Mouse (Mus musculus): ENCODE data around the gene Jaml. TPM values are rescaled to one million over a fixed set of nuclear protein-coding genes. Genes with fewer than 3 reads are reported as not detected.

Gene Jaml
- polyA plus RNA-seq, 1 experiment: not detected

- TF ChIP-seq POLR2A (IDR thresholded peaks at IDR 0.05; ENCODE audit: low read depth, low read length): no peak
- TF ChIP-seq CTCF (IDR thresholded peaks at IDR 0.05; ENCODE audit: borderline replicate concordance, insufficient read depth, low read length): no peak
- Histone ChIP-seq H3K4me3 (ENCODE audit: insufficient read depth, low read length) (no peak overlapping the region), H3K27ac (ENCODE audit: insufficient read depth, low read length) (no peak overlapping the region), H3K4me1 (ENCODE audit: control insufficient read depth, insufficient read depth, low read length) (no peaks in the 10 kb centered on the region)
Observed at GRCm38 (mm10) chr9:45095149-45095937, 16.4 kb downstream of the Jaml start.

GRCm38 (mm10) chr9:45097877-45098276 is 18.9 kb downstream of the Jaml start:
- H3K27ac ChIP-seq (ENCODE audit: insufficient read depth, low read length): no peak overlapping the region
- no peaks in the 10 kb centered on the region for H3K4me1 ChIP-seq (ENCODE audit: control insufficient read depth, insufficient read depth, low read length)
- no peak for TF ChIP-seq POLR2A (IDR thresholded peaks at IDR 0.05; ENCODE audit: low read depth, low read length)
- H3K4me3 ChIP-seq (ENCODE audit: insufficient read depth, low read length): no peak overlapping the region

GRCm38 (mm10) chr9:45098426-45098825 is 19.4 kb downstream of the Jaml start:
- TF ChIP-seq CTCF (IDR thresholded peaks at IDR 0.05; ENCODE audit: borderline replicate concordance, insufficient read depth, low read length) (no peak), POLR2A (IDR thresholded peaks at IDR 0.05; ENCODE audit: low read depth, low read length) (no peak)
- Histone ChIP-seq H3K4me1 (ENCODE audit: control insufficient read depth, insufficient read depth, low read length) (no peaks in the 10 kb centered on the region), H3K4me3 (ENCODE audit: insufficient read depth, low read length) (no peak overlapping the region), H3K27ac (ENCODE audit: insufficient read depth, low read length) (no peak overlapping the region)

GRCm38 (mm10) chr9:45102528-45102927 is 23.5 kb downstream of the Jaml start:
- H3K4me1 ChIP-seq (ENCODE audit: control insufficient read depth, insufficient read depth, low read length): no peaks in the 10 kb centered on the region
- TF ChIP-seq POLR2A (IDR thresholded peaks at IDR 0.05; ENCODE audit: low read depth, low read length): no peak
- TF ChIP-seq CTCF (IDR thresholded peaks at IDR 0.05; ENCODE audit: borderline replicate concordance, insufficient read depth, low read length): no peak
- H3K4me3 ChIP-seq (ENCODE audit: insufficient read depth, low read length): no peak overlapping the region
- no peak overlapping the region for H3K27ac ChIP-seq (ENCODE audit: insufficient read depth, low read length)

GRCm38 (mm10) chr9:45103211-45103979 is 24.4 kb downstream of the Jaml start:
- Histone ChIP-seq H3K4me1 (ENCODE audit: control insufficient read depth, insufficient read depth, low read length) (no peaks in the 10 kb centered on the region), H3K4me3 (ENCODE audit: insufficient read depth, low read length) (no peak overlapping the region), H3K27ac (ENCODE audit: insufficient read depth, low read length) (no peak overlapping the region)
- TF ChIP-seq CTCF (IDR thresholded peaks at IDR 0.05; ENCODE audit: borderline replicate concordance, insufficient read depth, low read length): no peak
- no peak for TF ChIP-seq POLR2A (IDR thresholded peaks at IDR 0.05; ENCODE audit: low read depth, low read length)

- H3K4me3 ChIP-seq (ENCODE audit: insufficient read depth, low read length): no peak overlapping the region
- TF ChIP-seq POLR2A (IDR thresholded peaks at IDR 0.05; ENCODE audit: low read depth, low read length) (no peak), CTCF (IDR thresholded peaks at IDR 0.05; ENCODE audit: borderline replicate concordance, insufficient read depth, low read length) (no peak)
- H3K27ac ChIP-seq (ENCODE audit: insufficient read depth, low read length): no peak overlapping the region
- H3K4me1 ChIP-seq (ENCODE audit: control insufficient read depth, insufficient read depth, low read length): no peaks in the 10 kb centered on the region
Observed at GRCm38 (mm10) chr9:45105596-45106374, 26.8 kb downstream of the Jaml start.

GRCm38 (mm10) chr9:45115706-45116105 is 36.7 kb downstream of the Jaml start:
- Histone ChIP-seq H3K4me3 (ENCODE audit: insufficient read depth, low read length) (no peak overlapping the region), H3K27ac (ENCODE audit: insufficient read depth, low read length) (no peak overlapping the region), H3K4me1 (ENCODE audit: control insufficient read depth, insufficient read depth, low read length) (peaks cover 3% of the 10 kb centered on the region; the same call in 1 of the 2 replicates)
- TF ChIP-seq CTCF (IDR thresholded peaks at IDR 0.05; ENCODE audit: borderline replicate concordance, insufficient read depth, low read length): no peak
- no peak for TF ChIP-seq POLR2A (IDR thresholded peaks at IDR 0.05; ENCODE audit: low read depth, low read length)

- no peak overlapping the region for H3K27ac ChIP-seq (ENCODE audit: insufficient read depth, low read length)
- H3K4me3 ChIP-seq (ENCODE audit: insufficient read depth, low read length): no peak overlapping the region
- TF ChIP-seq POLR2A (IDR thresholded peaks at IDR 0.05; ENCODE audit: low read depth, low read length): no peak
- TF ChIP-seq CTCF (IDR thresholded peaks at IDR 0.05; ENCODE audit: borderline replicate concordance, insufficient read depth, low read length): no peak
- H3K4me1 ChIP-seq (ENCODE audit: control insufficient read depth, insufficient read depth, low read length): peaks cover 3% of the 10 kb centered on the region; the same call in 1 of the 2 replicates
Observed at GRCm38 (mm10) chr9:45116819-45117218, 37.8 kb downstream of the Jaml start.

GRCm38 (mm10) chr9:45117741-45118431 is 38.9 kb downstream of the Jaml start, which contains the start of gene Scn2b:
Gene Scn2b, plus strand, starts transcription at chr9:45117782.
- peaks cover 3% of the 10 kb centered on the region; the same call in 1 of the 2 replicates for H3K4me1 ChIP-seq (ENCODE audit: control insufficient read depth, insufficient read depth, low read length)
- H3K27ac ChIP-seq (ENCODE audit: insufficient read depth, low read length): no peak within 1 kb of the TSS
- peak within 1 kb of the TSS; percentile 19 for H3K4me3 ChIP-seq (ENCODE audit: insufficient read depth, low read length)
- TF ChIP-seq POLR2A (IDR thresholded peaks at IDR 0.05; ENCODE audit: low read depth, low read length): no peak

Measured in embryonic fibroblast, embryonic 13.5 days (primary cell).